Mouse (Mus musculus) spleen, embryonic (tissue): ENCODE measurements around the gene Gm9.
"Not testable (repeated sequence)": the region's sequence is repeated elsewhere in the genome, so short reads cannot be mapped to it uniquely, and the experiment has no call there.

Experiments
- CTCF ChIA-PET: fragments of 350-600 bp; sonication (Branson Sonifier 250); formaldehyde crosslinking; loops from one replicate; lab custom pipeline; 2022; lab: Charles Lee

Gm9 gene

DNA sequence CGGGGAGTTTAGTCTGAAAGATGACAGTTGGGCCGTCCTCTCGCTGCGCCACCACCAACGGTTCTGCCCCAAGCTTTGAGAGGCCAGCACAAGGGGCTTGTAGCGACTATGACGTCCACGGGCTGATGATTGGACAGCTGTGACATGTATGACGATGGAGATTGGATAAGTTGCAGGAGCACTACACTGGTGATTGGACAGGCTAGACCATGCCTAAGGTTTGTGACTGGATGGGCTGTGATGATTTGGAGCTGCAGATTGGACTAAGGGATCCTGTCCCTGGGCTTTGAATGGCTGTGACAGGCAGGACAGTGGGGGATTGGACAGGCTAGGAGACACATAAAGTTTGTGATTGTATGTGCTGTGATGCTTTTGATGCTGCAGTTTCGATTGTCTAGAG is at the start of gene Gm9:
Gene Gm9 (minus strand): TSS at position 101 of the 400 bp plus-strand sequence.
- CTCF ChIA-PET, result no interaction called here

DNA sequence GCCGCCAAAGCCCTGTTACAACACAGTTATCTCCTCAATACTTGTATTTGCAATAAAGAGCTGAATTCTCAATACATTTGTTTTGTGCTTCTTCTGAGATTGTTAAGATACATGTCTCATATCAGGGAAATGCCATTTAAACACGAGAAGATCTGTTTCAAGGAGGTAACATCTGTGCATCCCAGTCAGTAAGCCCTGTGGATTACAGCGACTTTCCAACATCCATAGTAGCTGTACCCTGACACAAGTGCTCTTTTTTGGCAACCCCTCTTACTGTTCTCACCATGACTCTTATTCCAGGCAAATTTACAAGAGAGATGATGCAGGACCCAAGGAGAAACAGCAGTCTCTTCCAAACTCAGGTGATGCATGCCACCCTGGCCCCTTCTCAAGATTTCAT is 38.8 kb upstream of the Gm9 start, which contains the start of gene Rhox3a:
Gene Rhox3a (plus strand): TSS at position 301 of the 400 bp plus-strand sequence.
- CTCF ChIA-PET, result not testable (repeated sequence)

DNA sequence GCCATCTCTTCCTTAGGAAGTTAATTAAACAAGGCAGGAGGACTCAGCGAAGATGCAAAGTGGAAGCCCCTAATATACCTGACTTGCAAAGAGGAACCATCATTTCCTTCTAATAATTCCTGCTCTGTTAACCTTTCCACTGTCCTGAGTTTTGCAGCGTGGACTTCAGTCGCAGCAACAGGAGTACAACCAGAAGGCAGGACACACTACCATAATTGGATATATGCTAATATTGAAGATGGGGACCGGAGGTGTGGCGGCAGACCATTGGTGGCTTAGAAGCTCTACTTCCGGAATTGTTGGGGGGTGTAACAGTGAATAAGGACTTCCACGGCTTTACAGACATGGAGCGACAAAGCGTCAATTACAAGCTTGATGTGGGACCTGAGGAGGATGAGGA is 33.8 kb upstream of the Gm9 start, which contains the start of gene Rhox2a:
Gene Rhox2a (plus strand): TSS at position 301 of the 400 bp plus-strand sequence.
- CTCF ChIA-PET, result not testable (repeated sequence)

DNA sequence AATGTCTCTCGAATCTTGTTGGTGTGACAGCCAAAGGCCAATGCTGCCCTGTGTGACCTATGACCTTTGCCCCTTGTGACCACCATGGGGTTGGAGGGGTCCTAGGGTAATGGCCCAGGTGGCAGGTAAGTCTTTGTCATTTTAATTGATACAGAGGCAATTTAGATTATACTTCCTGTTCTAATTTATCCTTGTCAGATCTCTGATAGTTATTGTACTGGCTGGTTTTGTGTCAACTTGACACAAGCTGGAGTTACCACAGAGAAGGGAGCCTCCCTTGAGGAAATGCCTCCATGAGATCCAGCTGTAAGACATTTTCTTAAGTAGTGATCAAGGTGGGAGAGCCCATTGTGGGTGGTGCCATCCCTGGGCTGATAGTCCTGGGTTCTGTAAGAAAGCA is 11.3 kb upstream of the Gm9 start, which contains the start of gene Rhox1:
Gene Rhox1 (minus strand): TSS at position 101 of the 400 bp plus-strand sequence.
- CTCF ChIA-PET, result not testable (repeated sequence)

DNA sequence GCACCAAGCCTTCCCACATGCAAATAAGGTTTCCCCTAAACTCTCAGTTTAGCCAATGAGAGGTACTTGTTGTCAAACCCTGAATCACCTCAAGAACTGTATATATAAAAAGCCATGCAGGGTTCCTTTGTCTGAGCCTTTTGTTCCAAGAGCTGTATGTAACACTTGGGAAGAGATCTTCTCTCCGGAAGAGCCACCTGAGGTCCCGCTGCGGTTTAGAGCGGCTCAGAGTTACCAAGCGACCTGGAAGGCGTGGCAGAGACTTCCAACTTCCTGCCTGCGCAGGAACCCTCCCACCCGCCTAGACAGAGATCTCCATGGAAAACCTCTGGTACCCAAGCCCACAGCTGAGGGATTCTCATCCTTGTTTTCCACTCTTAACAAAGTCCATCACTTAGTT is 12.2 kb downstream of the Gm9 start:
- CTCF ChIA-PET, result no interaction called here

DNA sequence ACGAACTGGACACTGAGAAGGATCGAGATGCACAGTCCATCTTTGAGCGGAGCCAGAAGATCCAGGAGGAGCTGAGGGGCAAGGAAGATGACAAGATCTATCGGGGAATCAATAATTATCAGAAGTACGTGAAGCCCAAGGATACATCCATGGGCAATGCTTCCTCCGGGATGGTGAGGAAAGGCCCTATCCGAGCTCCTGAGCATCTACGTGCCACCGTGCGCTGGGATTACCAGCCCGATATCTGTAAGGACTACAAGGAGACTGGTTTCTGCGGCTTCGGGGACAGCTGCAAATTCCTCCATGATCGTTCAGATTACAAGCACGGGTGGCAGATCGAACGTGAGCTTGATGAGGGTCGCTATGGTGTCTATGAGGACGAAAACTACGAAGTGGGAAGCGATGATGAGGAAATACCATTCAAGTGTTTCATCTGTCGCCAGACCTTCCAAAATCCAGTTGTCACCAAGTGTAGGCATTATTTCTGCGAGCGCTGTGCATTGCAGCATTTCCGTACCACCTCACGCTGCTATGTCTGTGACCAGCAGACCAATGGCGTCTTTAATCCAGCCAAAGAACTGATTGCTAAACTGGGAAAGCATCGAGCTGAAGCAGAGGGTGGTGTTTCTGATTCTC is 19.0 kb downstream of the Gm9 start:
- CTCF ChIA-PET, result no interaction called here

DNA sequence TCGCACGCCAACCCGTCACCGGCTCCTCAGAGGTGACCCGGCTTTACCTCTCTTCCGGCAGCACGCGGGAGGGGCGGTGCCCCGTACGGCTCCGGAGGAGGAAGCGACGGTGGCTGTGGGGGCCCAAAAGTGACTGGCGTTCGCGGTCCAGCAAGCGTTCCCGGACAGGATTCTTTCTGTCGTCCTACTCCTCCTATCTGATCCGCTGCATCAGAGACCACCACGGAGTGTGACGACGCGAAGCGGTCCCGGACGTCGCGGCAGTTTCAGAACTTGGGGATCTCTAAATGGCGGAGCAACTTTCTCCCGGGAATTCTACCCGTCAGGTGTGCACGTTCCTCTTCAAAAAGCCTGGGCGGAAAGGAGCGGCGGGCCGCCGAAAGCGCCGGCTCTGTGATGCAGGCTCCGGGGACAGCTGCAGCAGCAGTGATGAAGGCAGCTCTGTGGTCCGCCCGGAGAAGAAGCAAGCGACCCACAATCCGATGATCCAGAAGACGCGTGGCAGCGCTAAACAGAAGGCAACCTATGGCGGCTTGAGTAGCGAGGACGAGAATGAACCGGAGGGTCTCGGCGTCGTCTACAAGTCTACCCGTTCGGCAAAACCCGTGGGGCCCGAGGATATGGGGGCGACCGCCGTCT is 19.6 kb downstream of the Gm9 start, which contains the start of the genes Ndufa1 and Rnf113a1:
Gene Ndufa1 (minus strand): TSS at position 59 of the 639 bp plus-strand sequence.
Gene Rnf113a1 (plus strand): TSS at position 141 of the 639 bp plus-strand sequence.
- CTCF ChIA-PET, result interaction anchor here (0.6 kb wide), 1 partner anchor 286 kb away, joined by 3 read pairs; no protein-coding TSS in a partner anchor

DNA sequence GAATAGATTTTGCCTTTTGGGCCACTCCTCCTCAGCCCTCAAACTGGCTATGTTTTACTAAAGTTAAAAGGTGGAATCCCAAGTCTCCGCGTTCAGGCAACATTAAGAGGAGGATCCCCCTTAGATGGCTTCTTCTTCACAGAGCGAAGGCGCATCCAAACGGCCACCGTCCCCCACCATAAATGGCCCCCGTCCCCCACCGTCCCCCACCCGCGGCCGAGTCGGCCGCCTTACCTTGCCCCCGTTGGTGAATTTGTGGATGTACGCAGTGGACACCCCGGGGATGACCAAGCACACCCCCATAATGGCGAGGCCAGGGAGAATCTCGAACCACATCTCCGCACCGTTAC is 20.1 kb downstream of the Gm9 start:
- CTCF ChIA-PET, result interaction anchor here (0.6 kb wide), 1 partner anchor 286 kb away, joined by 3 read pairs; no protein-coding TSS in a partner anchor

DNA sequence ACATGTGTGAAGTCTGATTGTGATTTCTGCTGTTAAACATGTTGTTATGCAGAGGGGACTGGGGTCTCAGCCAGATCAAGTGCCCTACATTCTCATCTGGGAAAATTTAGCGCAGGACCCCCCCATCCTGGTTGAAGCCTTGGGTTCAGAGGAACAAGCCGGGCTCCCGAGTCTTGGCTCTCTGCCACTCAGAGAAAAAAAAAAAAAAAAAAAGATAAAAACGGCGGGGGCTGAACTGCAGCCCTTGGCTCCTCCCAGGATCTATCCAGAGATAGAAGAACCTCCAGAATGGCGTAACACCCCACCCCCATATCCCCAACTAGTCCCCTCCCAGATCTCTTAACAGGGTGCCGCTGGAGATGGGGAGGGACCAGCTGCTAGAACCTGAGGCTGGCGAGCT is 26.4 kb downstream of the Gm9 start:
- CTCF ChIA-PET, result not testable (repeated sequence)

DNA sequence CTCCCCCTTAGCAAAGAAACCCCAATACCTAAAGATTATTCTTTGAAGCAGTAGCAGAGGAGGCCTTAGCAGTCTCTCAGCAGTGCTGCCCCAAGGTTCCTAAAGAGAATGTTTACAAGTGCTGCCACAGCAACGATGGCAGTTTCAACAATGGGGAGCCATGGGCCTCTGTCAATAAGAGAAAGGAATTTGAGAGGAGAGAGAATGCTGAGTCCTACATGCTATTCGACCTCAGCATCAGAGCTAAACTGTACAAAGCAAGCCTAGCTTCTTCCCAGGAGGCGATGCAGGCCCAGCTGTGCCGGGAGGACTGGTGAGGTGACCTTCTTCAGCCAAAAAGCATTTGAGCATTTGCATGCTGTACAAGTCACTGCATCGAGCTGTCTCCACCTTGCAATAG is 42.1 kb downstream of the Gm9 start, which contains the start of gene Akap14:
Gene Akap14 (minus strand): TSS at position 101 of the 400 bp plus-strand sequence.
- CTCF ChIA-PET, result no interaction called here

DNA sequence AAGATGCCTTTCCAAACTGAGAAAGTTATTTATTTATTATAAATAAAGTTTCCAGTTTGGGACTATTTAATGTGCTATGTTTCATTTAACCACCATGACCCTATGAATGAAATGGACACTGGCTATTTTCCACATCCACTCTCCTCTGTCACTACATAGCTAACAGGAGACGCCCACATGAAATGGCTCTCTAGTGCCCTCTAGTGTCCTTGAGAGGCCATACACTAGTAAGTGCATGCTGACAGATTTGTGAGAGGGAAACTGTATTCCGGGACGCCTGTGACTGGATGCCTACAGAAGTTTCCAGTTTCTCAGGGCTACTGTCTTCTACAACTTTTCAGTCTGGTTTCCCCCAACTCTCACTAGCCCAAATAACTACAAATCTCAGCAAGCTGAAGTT is 43.8 kb downstream of the Gm9 start:
- CTCF ChIA-PET, result no interaction called here

DNA sequence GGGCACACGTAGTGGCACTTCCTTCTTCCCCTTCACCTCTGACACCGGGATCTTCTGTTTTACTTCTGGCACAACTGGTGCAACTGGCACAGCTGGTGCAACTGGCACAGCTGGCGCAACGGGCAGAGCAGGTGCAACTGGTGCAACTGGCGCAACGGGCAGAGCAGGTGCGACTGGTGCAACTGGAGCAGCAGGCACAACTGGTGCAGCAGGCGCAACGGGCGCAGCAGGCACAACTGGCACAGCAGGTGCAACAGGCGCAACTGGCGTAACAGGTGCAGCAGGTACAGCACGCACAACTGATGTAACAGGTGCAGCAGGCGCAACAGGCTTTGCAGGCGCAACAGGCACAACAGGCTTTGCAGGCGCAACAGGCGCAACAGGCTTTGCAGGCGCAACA is 47.7 kb downstream of the Gm9 start:
- CTCF ChIA-PET, result no interaction called here

DNA sequence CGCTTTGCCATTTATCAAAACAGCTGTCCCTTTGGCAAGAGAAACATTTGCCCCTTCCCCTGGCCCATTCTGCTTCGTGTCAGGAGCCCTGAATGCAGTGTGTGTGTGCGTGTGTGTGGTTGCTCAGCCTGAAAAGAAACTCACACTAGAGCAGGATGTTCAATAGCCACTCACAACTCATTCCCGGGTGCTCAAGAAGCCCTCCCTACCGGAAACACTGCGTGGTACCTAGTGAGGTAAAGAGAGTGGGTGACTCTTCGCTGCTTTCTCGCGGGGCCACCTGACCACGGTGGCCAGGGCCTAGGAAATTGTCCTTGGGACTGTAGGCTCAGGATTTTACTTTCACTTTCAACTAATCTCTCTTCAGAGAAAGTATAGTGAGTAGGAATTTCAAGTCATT is 49.7 kb downstream of the Gm9 start:
- CTCF ChIA-PET, result no interaction called here
